Comparison of ENCODE assay signal across 8 mouse cellular contexts in the genomic region with DNA sequence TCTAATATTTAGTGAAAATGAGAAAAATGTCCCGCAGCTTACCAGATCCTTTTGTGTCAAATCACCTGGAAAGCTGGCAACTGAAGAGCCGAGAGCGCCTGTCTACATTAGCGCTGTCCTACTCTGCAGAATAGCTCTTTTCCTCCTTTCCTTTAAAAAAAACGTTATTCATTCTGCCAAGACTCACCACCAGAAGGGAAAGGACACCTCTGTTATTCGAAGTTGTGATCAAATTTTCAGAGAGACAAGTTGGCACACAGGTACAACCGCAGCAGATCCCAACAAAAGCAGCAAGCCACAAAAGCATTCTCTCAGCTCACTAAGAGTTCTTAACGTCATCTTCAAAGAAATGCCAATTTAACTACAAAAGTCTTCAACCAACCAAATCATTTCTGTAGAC. TPM values are rescaled to one million over a fixed set of nuclear protein-coding genes. Genes with fewer than 3 reads are reported as not detected.
A peak's percentile ranks its signal among the peaks of the same experiment; 100 is the strongest.
DNase-seq lines count a peak whose midpoint lies in the region; ATAC-seq and TF ChIP-seq lines count a peak whose summit lies in the region.

No protein-coding gene starts in this region.

- WGBS in kidney, embryonic 15.5 days: 71% methylated on average over 8 of the region's 8 CpGs
- 60% methylated on average over 8 of the region's 8 CpGs for WGBS in embryonic facial prominence, embryonic 15.5 days
- 67% methylated on average over 8 of the region's 8 CpGs for WGBS in intestine, embryonic 15.5 days
- 55% methylated on average over 8 of the region's 8 CpGs for WGBS in thymus, adult 2 months

- H3K9ac ChIP-seq in kidney, embryonic 15.5 days: no peak overlapping the region
- H3K9ac ChIP-seq in embryonic facial prominence, embryonic 15.5 days: no peak overlapping the region
- H3K9ac ChIP-seq in intestine, embryonic 15.5 days: no peak overlapping the region

- no peaks in the 10 kb centered on the region for H3K9me3 ChIP-seq in kidney, embryonic 15.5 days (replicated peaks)
- H3K9me3 ChIP-seq in embryonic facial prominence, embryonic 15.5 days (replicated peaks): no peaks in the 10 kb centered on the region
- no peaks in the 10 kb centered on the region for H3K9me3 ChIP-seq in intestine, embryonic 15.5 days

- H3K4me1 ChIP-seq in kidney, embryonic 15.5 days: peaks cover 36% of the 10 kb centered on the region
- peaks cover 23% of the 10 kb centered on the region for H3K4me1 ChIP-seq in embryonic facial prominence, embryonic 15.5 days
- H3K4me1 ChIP-seq in intestine, embryonic 15.5 days (replicated peaks): peaks cover 13% of the 10 kb centered on the region
- peaks cover 11% of the 10 kb centered on the region for H3K4me1 ChIP-seq in thymus, adult 2 months (replicated peaks; ENCODE audit: control insufficient read depth, insufficient read depth, low read length)

- no peak for DNase-seq in kidney, postnatal 10 days
- DNase-seq in naive thymus-derived CD4-positive, alpha-beta T cell, adult 2 months (ENCODE audit: low read depth): peak; percentile 51
- DNase-seq in thymus, adult 2 months: no peak
- DNase-seq in right cerebral cortex, adult 18-20 months: no peak
- no peak for DNase-seq in adrenal gland, adult 8-10 months

- peak overlapping the region; percentile 89 for H3K4me3 ChIP-seq in kidney, embryonic 15.5 days (replicated peaks)
- peak overlapping the region; percentile 84 for H3K4me3 ChIP-seq in embryonic facial prominence, embryonic 15.5 days (replicated peaks)
- no peak overlapping the region for H3K4me3 ChIP-seq in intestine, embryonic 15.5 days (replicated peaks)
- no peak overlapping the region for H3K4me3 ChIP-seq in thymus, adult 2 months (ENCODE audit: control insufficient read depth, insufficient read depth, low read length)

- peak overlapping the region; percentile 69 for H3K4me2 ChIP-seq in kidney, embryonic 15.5 days
- H3K4me2 ChIP-seq in embryonic facial prominence, embryonic 15.5 days (replicated peaks): peak overlapping the region; percentile 71
- peak overlapping the region; percentile 82 for H3K4me2 ChIP-seq in intestine, embryonic 15.5 days (replicated peaks)

- no peak overlapping the region for H3K27ac ChIP-seq in kidney, embryonic 15.5 days
- no peak overlapping the region for H3K27ac ChIP-seq in embryonic facial prominence, embryonic 15.5 days (replicated peaks)
- no peak overlapping the region for H3K27ac ChIP-seq in intestine, embryonic 15.5 days
- H3K27ac ChIP-seq in thymus, adult 2 months (ENCODE audit: control insufficient read depth, insufficient read depth, low read length): no peak overlapping the region

- peaks cover 39% of the 10 kb centered on the region for H3K36me3 ChIP-seq in kidney, embryonic 15.5 days
- H3K36me3 ChIP-seq in embryonic facial prominence, embryonic 15.5 days: peaks cover 25% of the 10 kb centered on the region
- H3K36me3 ChIP-seq in intestine, embryonic 15.5 days: peaks cover 15% of the 10 kb centered on the region; the same call in 1 of the 2 replicates
- peaks cover 4% of the 10 kb centered on the region for H3K36me3 ChIP-seq in thymus, adult 2 months (ENCODE audit: control insufficient read depth, insufficient read depth, low read length)

- TF ChIP-seq POLR2A in thymus, adult 2 months (IDR thresholded peaks at IDR 0.05; ENCODE audit: control insufficient read depth, extremely low read depth, insufficient read depth, low read length, poor library complexity): no peak

- no peak for ATAC-seq in kidney, embryonic 15.5 days (replicated peaks; ENCODE audit: low FRiP score)
- no peak for ATAC-seq in embryonic facial prominence, embryonic 15.5 days (ENCODE audit: insufficient number of reproducible peaks, low FRiP score, low TSS enrichment, low read depth)
- ATAC-seq in intestine, embryonic 15.5 days: no peak

- no peak for TF ChIP-seq CTCF in thymus, adult 2 months (IDR thresholded peaks at IDR 0.05; ENCODE audit: borderline replicate concordance, control insufficient read depth, extremely low read depth, insufficient read depth, low read length, poor library complexity)

- H3K27me3 ChIP-seq in kidney, embryonic 15.5 days: no peaks in the 10 kb centered on the region
- H3K27me3 ChIP-seq in embryonic facial prominence, embryonic 15.5 days: no peaks in the 10 kb centered on the region
- H3K27me3 ChIP-seq in intestine, embryonic 15.5 days (replicated peaks): no peaks in the 10 kb centered on the region
- H3K27me3 ChIP-seq in thymus, adult 2 months (ENCODE audit: control insufficient read depth, insufficient read depth, low read length): no peaks in the 10 kb centered on the region

RNA-seq across cellular contexts. Expression of gene Arid2, which starts 4.2 kb away (rescaled TPM):
- 25.3 and 26.1 TPM in 2 replicates for polyA plus RNA-seq in kidney, embryonic 15.5 days (2015; fragmentation: Nextera tagmentation; extraction: Ambion mirVana)
- 21.3 and 22.8 TPM in 2 replicates for polyA plus RNA-seq in embryonic facial prominence, embryonic 15.5 days (2015; fragmentation: Nextera tagmentation; extraction: Ambion mirVana)
- polyA plus RNA-seq in intestine, embryonic 15.5 days (2015; fragmentation: Nextera tagmentation; extraction: Ambion mirVana): 16.0 and 16.8 TPM in 2 replicates
- 70.8 and 85.7 TPM in 2 replicates for polyA plus RNA-seq in thymus, adult 2 months (2012; rRNA removed)
- total RNA-seq in adrenal gland, adult 8-10 months (2022): 10 to 100 TPM; 39.0 to 55.2 (median 46.1) TPM

Comparison
In these comparisons a context has a peak if more than half of its experiments do, and no peak if none do; other contexts are left out.
1. H3K4me3 ChIP-seq: peak in kidney, embryonic 15.5 days (single experiment) and embryonic facial prominence, embryonic 15.5 days (single experiment); none in intestine, embryonic 15.5 days (single experiment) and thymus, adult 2 months (single experiment).
2. Peak in every context shown above with its lines, with median percentiles within 50 percentile points of each other: H3K4me2 ChIP-seq.